Mouse (Mus musculus): Measurements from ENCODE around the gene Tuft1.

Gene Tuft1

GRCm38 (mm10) chr3:94595871-94596287 is 62.8 kb downstream of the Tuft1 start:
- DNase-seq (ENCODE audit: low spot score): no peak

GRCm38 (mm10) chr3:94591066-94591465 is 67.6 kb downstream of the Tuft1 start:
- no peak for DNase-seq (ENCODE audit: low spot score)

- DNase-seq (ENCODE audit: low spot score): no peak
Observed at GRCm38 (mm10) chr3:94587962-94588361, 70.7 kb downstream of the Tuft1 start.

- DNase-seq (ENCODE audit: low spot score): no peak
Observed at GRCm38 (mm10) chr3:94582944-94583343, 75.7 kb downstream of the Tuft1 start.

GRCm38 (mm10) chr3:94582456-94582891 is 76.2 kb downstream of the Tuft1 start, which contains the start of gene Snx27:
Snx27 (minus strand) TSS chr3:94582716.
- DNase-seq (ENCODE audit: low spot score): peak; percentile 64

GRCm38 (mm10) chr3:94581793-94582455 is 76.7 kb downstream of the Tuft1 start:
- DNase-seq (ENCODE audit: low spot score): peak; percentile 29

GRCm38 (mm10) chr3:94581138-94581780 is 77.4 kb downstream of the Tuft1 start:
- peak; percentile 15 for DNase-seq (ENCODE audit: low spot score)

- no peak for DNase-seq (ENCODE audit: low spot score)
Observed at GRCm38 (mm10) chr3:94574506-94574905, 84.2 kb downstream of the Tuft1 start.

- DNase-seq (ENCODE audit: low spot score): no peak
Observed at GRCm38 (mm10) chr3:94567242-94567641, 91.4 kb downstream of the Tuft1 start.

GRCm38 (mm10) chr3:94565557-94565956 is 93.1 kb downstream of the Tuft1 start:
- no peak for DNase-seq (ENCODE audit: low spot score)

GRCm38 (mm10) chr3:94565127-94565526 is 93.5 kb downstream of the Tuft1 start:
- no peak for DNase-seq (ENCODE audit: low spot score)

GRCm38 (mm10) chr3:94564356-94565010 is 94.2 kb downstream of the Tuft1 start:
- DNase-seq (ENCODE audit: low spot score): no peak

- no peak for DNase-seq (ENCODE audit: low spot score)
Observed at GRCm38 (mm10) chr3:94563163-94563562, 95.5 kb downstream of the Tuft1 start.
